Mouse (Mus musculus) lung, postnatal 0 days (tissue): ENCODE data around the gene F11r. TPM values are rescaled to one million over a fixed set of nuclear protein-coding genes. Genes with fewer than 3 reads are reported as not detected.

Experiments used
- ATAC-seq: fragments of 200-750 bp; cut with Nextera tagmentation; 2 replicates; pipeline ENCODE4 v1.8.0; 2017; ENCODE audit warnings: moderate library complexity
- DNase-seq: peaks from one replicate; pipeline ENCODE4 v3.0.0-alpha.2; 2016; ENCODE audit warnings: low spot score
- H3K27ac ChIP-seq: fragments of 300-500 bp; sonication (generic); 2 replicates; pipeline ENCODE4 v1.5.1; 2014; ENCODE audit warnings: antibody characterized with exemption, mild to moderate bottlenecking, low read length, mixed read lengths
- H3K27me3 ChIP-seq: fragments of 300-500 bp; sonication (generic); replicated peaks from 2 replicates; pipeline ENCODE4 v1.6.1; 2014; ENCODE audit warnings: low read length, mixed read lengths; ENCODE audit not compliant: insufficient read depth
- H3K36me3 ChIP-seq: fragments of 300-500 bp; sonication (generic); 2 replicates; pipeline ENCODE4 v1.6.1; 2014; ENCODE audit warnings: low read length, mixed read lengths; ENCODE audit not compliant: insufficient read depth
- H3K4me1 ChIP-seq: fragments of 300-500 bp; sonication (generic); 2 replicates; pipeline ENCODE4 v1.6.1; 2014; ENCODE audit warnings: antibody characterized with exemption, low read depth, low read length, mixed read lengths; ENCODE audit not compliant: insufficient read depth
- H3K4me2 ChIP-seq: fragments of 300-500 bp; sonication (generic); replicated peaks from 2 replicates; pipeline ENCODE4 v1.6.1; 2014; ENCODE audit warnings: low read depth, mild to moderate bottlenecking, low read length, moderate library complexity, mixed read lengths
- H3K4me3 ChIP-seq: fragments of 300-500 bp; sonication (generic); 2 replicates; pipeline ENCODE4 v1.5.1; 2014; ENCODE audit warnings: low read depth, low read length
- H3K9ac ChIP-seq: fragments of 300-500 bp; sonication (generic); replicated peaks from 2 replicates; pipeline ENCODE4 v1.6.1; 2014; ENCODE audit warnings: low read depth, mild to moderate bottlenecking
- H3K9me3 ChIP-seq: fragments of 300-500 bp; sonication (generic); 2 replicates; pipeline ENCODE4 v1.6.1; 2016; ENCODE audit warnings: low read length, mixed read lengths
- CTCF ChIP-seq: IDR thresholded peaks from 2 replicates; pipeline ENCODE4 v1.5.1; 2016; ENCODE audit warnings: antibody characterized with exemption, mild to moderate bottlenecking
- EP300 ChIP-seq: IDR thresholded peaks from 2 replicates; pipeline ENCODE4 v1.6.1; 2016; ENCODE audit warnings: antibody characterized with exemption, mild to moderate bottlenecking, control low read depth
- WGBS: fragments of 180-500 bp; shearing (Covaris S2); extraction: QIAGEN DNeasy Blood & Tissue Kit; methylation state at CpG from one replicate; pipeline ENCODE4 v1.1.7; 2014; 5-methylcytosine and 5-hydroxymethylcytosine counted together
- polyA plus RNA-seq: library from polyadenylated mRNA; unstranded; fragments of >200 nt; fragmentation: Nextera tagmentation; extraction: Ambion mirVana; gene quantifications from 2 replicates; pipeline ENCODE4 v1.2.1, GENCODE M21; 2015

F11r gene
- polyA plus RNA-seq, 1 experiment from 2014 or later: 177 TPM

GRCm38 (mm10) chr1:171460551-171461503, 23.5 kb downstream of the F11r start:
- no peak for ATAC-seq
- Histone ChIP-seq H3K36me3 (peaks cover 21% of the 10 kb centered on the region), H3K9me3 (no peaks in the 10 kb centered on the region), H3K4me2 (no peak overlapping the region), H3K4me3 (no peak overlapping the region), H3K4me1 (no peaks in the 10 kb centered on the region), H3K27ac (no peak overlapping the region), H3K9ac (no peak overlapping the region), H3K27me3 (no peaks in the 10 kb centered on the region)
- DNase-seq: no peak
- TF ChIP-seq CTCF: no peak
- TF ChIP-seq EP300: no peak
- WGBS: 88% methylated on average over 22 of the region's 22 CpGs

GRCm38 (mm10) chr1:171463133-171463532, 25.8 kb downstream of the F11r start:
- Histone ChIP-seq H3K9me3 (no peaks in the 10 kb centered on the region), H3K4me3 (no peak overlapping the region), H3K9ac (no peak overlapping the region), H3K27ac (no peak overlapping the region), H3K4me2 (no peak overlapping the region), H3K36me3 (peaks cover 21% of the 10 kb centered on the region), H3K27me3 (no peaks in the 10 kb centered on the region), H3K4me1 (no peaks in the 10 kb centered on the region)
- DNase-seq (no peak), ATAC-seq (no peak)
- TF ChIP-seq EP300 (no peak), CTCF (peak; percentile 27; the same call in 1 of the 2 replicates)
- WGBS: 85% methylated on average over 3 of the region's 3 CpGs

- Histone ChIP-seq H3K9me3 (no peaks in the 10 kb centered on the region), H3K27ac (no peak overlapping the region), H3K4me1 (no peaks in the 10 kb centered on the region), H3K27me3 (no peaks in the 10 kb centered on the region), H3K36me3 (peaks cover 17% of the 10 kb centered on the region), H3K4me3 (no peak overlapping the region), H3K4me2 (no peak overlapping the region), H3K9ac (no peak overlapping the region)
- whole genome bisulfite sequencing: 93% methylated on average over 5 of the region's 5 CpGs
- TF ChIP-seq EP300 (no peak), CTCF (no peak)
- no peak for ATAC-seq
- DNase-seq: no peak
Observed at GRCm38 (mm10) chr1:171465749-171466412, 28.5 kb downstream of the F11r start.

- no peak overlapping the region for H3K27ac ChIP-seq
- TF ChIP-seq EP300 (no peak), CTCF (no peak)
- no peaks in the 10 kb centered on the region for H3K4me1 ChIP-seq
- WGBS: 76% methylated on average over 4 of the region's 4 CpGs
- no peak for ATAC-seq
- no peak overlapping the region for H3K9ac ChIP-seq
- no peak overlapping the region for H3K4me3 ChIP-seq
- peaks cover 16% of the 10 kb centered on the region for H3K36me3 ChIP-seq
- DNase-seq: no peak
- H3K4me2 ChIP-seq: no peak overlapping the region
- no peaks in the 10 kb centered on the region for H3K27me3 ChIP-seq
- no peaks in the 10 kb centered on the region for H3K9me3 ChIP-seq
Observed at GRCm38 (mm10) chr1:171466565-171466964, 29.2 kb downstream of the F11r start.

- ATAC-seq (peak; percentile 22; the same call in 1 of the 2 replicates), DNase-seq (peak; percentile 56)
- Histone ChIP-seq H3K4me2 (no peak overlapping the region), H3K4me3 (no peak overlapping the region), H3K9ac (no peak overlapping the region), H3K4me1 (0 out of 2 replicates have a peak, but pooled peaks cover 2% of the 10 kb centered on the region), H3K36me3 (no peaks in the 10 kb centered on the region), H3K9me3 (no peaks in the 10 kb centered on the region), H3K27me3 (no peaks in the 10 kb centered on the region), H3K27ac (peak overlapping the region; percentile 67)
- 56% methylated on average over 3 of the region's 3 CpGs for WGBS
- TF ChIP-seq CTCF (no peak), EP300 (no peak; the same call in 1 of the 2 replicates)
Observed at GRCm38 (mm10) chr1:171469678-171470077, 32.3 kb downstream of the F11r start.

GRCm38 (mm10) chr1:171470371-171470871, 33.1 kb downstream of the F11r start:
- DNase-seq (peak; percentile 93), ATAC-seq (peak; percentile 83)
- WGBS: 19% methylated on average over 7 of the region's 7 CpGs
- H3K4me3 ChIP-seq: no peak overlapping the region
- no peaks in the 10 kb centered on the region for H3K36me3 ChIP-seq
- peak overlapping the region; percentile 85; the same call in 1 of the 2 replicates for H3K27ac ChIP-seq
- H3K4me1 ChIP-seq: 0 out of 2 replicates have a peak, but pooled peaks cover 2% of the 10 kb centered on the region
- no peaks in the 10 kb centered on the region for H3K9me3 ChIP-seq
- TF ChIP-seq CTCF (peak; percentile 87), EP300 (peak; percentile 87)
- no peak overlapping the region for H3K9ac ChIP-seq
- H3K4me2 ChIP-seq: 0 out of 2 replicates have a peak overlapping the region, but pooled peaks have one; percentile 21
- no peaks in the 10 kb centered on the region for H3K27me3 ChIP-seq
